In the genomic region with DNA sequence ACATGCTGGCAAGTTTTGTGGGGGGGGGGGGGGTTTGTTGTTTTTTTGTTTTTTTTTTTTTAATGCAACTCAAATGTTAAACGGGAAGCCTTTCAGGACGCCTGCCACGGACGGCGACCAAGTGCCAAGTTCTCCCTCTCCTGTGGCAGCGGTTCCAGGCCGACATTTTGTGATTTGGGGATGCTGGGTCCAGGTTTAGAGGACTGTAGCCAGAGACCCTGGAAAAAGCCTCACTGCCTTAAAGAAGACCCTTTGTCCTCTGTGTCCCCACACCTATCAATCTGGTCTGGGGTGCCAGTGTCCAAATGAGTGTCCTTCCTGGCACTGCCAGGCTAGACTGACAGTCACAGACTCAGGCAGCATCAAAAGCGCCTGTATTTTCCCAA, we compare ENCODE assay signal across 9 mouse cellular contexts.
"Had no signal": no experiment of that assay in that cellular context is flagged by ENCODE, and none has a peak within 500 bp of the region (broad histone marks: within the 10 kb centered on the region; RNA-seq: fewer than 3 reads in every experiment).

No protein-coding gene starts in this region.

- H3K9me3 ChIP-seq: limb, embryonic 15.5 days; liver, embryonic 12.5 days; midbrain, embryonic 12.5 days had no signal

- DNase-seq: layer of hippocampus, postnatal 36 days; lung, embryonic 14.5 days; lung, postnatal 10 days; right cerebral cortex, adult 18-20 months; thymus, adult 18-20 months; thymus, postnatal 14 days had no signal

- H3K27ac ChIP-seq: limb, embryonic 15.5 days; liver, embryonic 12.5 days; midbrain, embryonic 12.5 days had no signal

- H3K4me3 ChIP-seq: limb, embryonic 15.5 days; liver, embryonic 12.5 days; midbrain, embryonic 12.5 days had no signal

- H3K4me1 ChIP-seq: limb, embryonic 15.5 days; liver, embryonic 12.5 days had no signal

- ATAC-seq: liver, embryonic 12.5 days had no signal

- H3K36me3 ChIP-seq: limb, embryonic 15.5 days; liver, embryonic 12.5 days; midbrain, embryonic 12.5 days had no signal

- H3K27me3 ChIP-seq: limb, embryonic 15.5 days; liver, embryonic 12.5 days had no signal

- H3K4me2 ChIP-seq: limb, embryonic 15.5 days; liver, embryonic 12.5 days; lung, embryonic 14.5 days; midbrain, embryonic 12.5 days had no signal

- H3K9ac ChIP-seq: limb, embryonic 15.5 days; liver, embryonic 12.5 days; lung, embryonic 14.5 days; midbrain, embryonic 12.5 days had no signal
